Mouse (Mus musculus): ENCODE results near the gene Zfand4. TPM values are rescaled to one million over a fixed set of nuclear protein-coding genes. Genes with fewer than 3 reads are reported as not detected.

Gene Zfand4
- polyA plus RNA-seq, 1 experiment from 2014 or later: 4.7 TPM

Other genes starting within 250 kb of the Zfand4 start
- 10.0 and 12.4 TPM in 2 replicates for gene Tmcc1, start 70.7 kb upstream of the Zfand4 start, polyA plus RNA-seq (2015; fragmentation: Nextera tagmentation; extraction: Ambion mirVana)
- gene Washc2, start 56.2 kb upstream of the Zfand4 start, polyA plus RNA-seq (2015; fragmentation: Nextera tagmentation; extraction: Ambion mirVana): 48.7 and 53.7 TPM in 2 replicates
- 31.3 and 35.3 TPM in 2 replicates for gene March8, start 73.8 kb downstream of the Zfand4 start, polyA plus RNA-seq (2015; fragmentation: Nextera tagmentation; extraction: Ambion mirVana)
- gene Alox5, start 197.0 kb downstream of the Zfand4 start, polyA plus RNA-seq (2015; fragmentation: Nextera tagmentation; extraction: Ambion mirVana): 1.4 and 4.0 TPM in 2 replicates
- not detected in 2 replicates for gene Olfr211, start 224.9 kb downstream of the Zfand4 start, polyA plus RNA-seq (2015; fragmentation: Nextera tagmentation; extraction: Ambion mirVana)
- not detected in 2 replicates for gene Olfr212, start 242.3 kb downstream of the Zfand4 start, polyA plus RNA-seq (2015; fragmentation: Nextera tagmentation; extraction: Ambion mirVana)